Comparison of ENCODE assay signal across 23 mouse cellular contexts in genomic region chr12:85426126-85426525, GRCm38 (mm10). TPM values are rescaled to one million over a fixed set of nuclear protein-coding genes. Genes with fewer than 3 reads are reported as not detected.
DNase-seq lines count a peak whose midpoint lies in the region; ATAC-seq and TF ChIP-seq lines count a peak whose summit lies in the region.
"Had no signal": no experiment of that assay in that cellular context is flagged by ENCODE, and none has a peak within 500 bp of the region (broad histone marks: within the 10 kb centered on the region; RNA-seq: fewer than 3 reads in every experiment).

No protein-coding gene starts in this region.

- H3K27me3 ChIP-seq in embryonic facial prominence, embryonic 11.5 days (ENCODE audit: control insufficient read depth, insufficient read depth, low read length) = no peaks in the 10 kb centered on the region
- no peaks in the 10 kb centered on the region for H3K27me3 ChIP-seq in embryonic facial prominence, embryonic 10.5 days (replicated peaks; ENCODE audit: low read depth, poor library complexity, severe bottlenecking)
- H3K27me3 ChIP-seq in lung, postnatal 0 days (replicated peaks; ENCODE audit: insufficient read depth, low read length) = no peaks in the 10 kb centered on the region
- H3K27me3 ChIP-seq: embryonic facial prominence, embryonic 15.5 days; forebrain, embryonic 15.5 days; hindbrain, embryonic 13.5 days; Patski had no signal

- no peak overlapping the region for H3K4me3 ChIP-seq in embryonic facial prominence, embryonic 11.5 days (ENCODE audit: low read depth, low read length)
- no peak overlapping the region for H3K4me3 ChIP-seq in embryonic facial prominence, embryonic 10.5 days
- no peak overlapping the region for H3K4me3 ChIP-seq in lung, postnatal 0 days (ENCODE audit: low read depth, low read length)
- H3K4me3 ChIP-seq: embryonic facial prominence, embryonic 15.5 days; erythroblast, embryonic 14.5 days; forebrain, embryonic 10.5 days; forebrain, embryonic 15.5 days; hindbrain, embryonic 13.5 days had no signal

- intact Hi-C loops in left cerebral cortex, postnatal 36 days (cut with DNase I) = no loop called here

- ATAC-seq in embryonic facial prominence, embryonic 11.5 days (replicated peaks; ENCODE audit: insufficient number of reproducible peaks, low FRiP score, low TSS enrichment, low read depth) = no peak
- no peak for ATAC-seq in lung, postnatal 0 days
- ATAC-seq: forebrain, embryonic 15.5 days; hindbrain, postnatal 0 days; Patski had no signal

- no peak overlapping the region for H3K27ac ChIP-seq in embryonic facial prominence, embryonic 11.5 days (replicated peaks; ENCODE audit: low read depth, low read length)
- H3K27ac ChIP-seq in embryonic facial prominence, embryonic 10.5 days (replicated peaks) = no peak overlapping the region
- H3K27ac ChIP-seq in lung, postnatal 0 days (ENCODE audit: low read length) = no peak overlapping the region
- H3K27ac ChIP-seq: embryonic facial prominence, embryonic 15.5 days; forebrain, embryonic 10.5 days; forebrain, embryonic 15.5 days; hindbrain, embryonic 13.5 days; hindbrain, postnatal 0 days had no signal

- TF ChIP-seq EP300 in lung, postnatal 0 days (IDR thresholded peaks at IDR 0.05) = no peak; the same call in 1 of the 2 replicates

- WGBS in embryonic facial prominence, embryonic 11.5 days = 41% methylated on average over 10 of the region's 10 CpGs
- WGBS in embryonic facial prominence, embryonic 10.5 days = 55% methylated on average over 10 of the region's 10 CpGs
- WGBS in lung, postnatal 0 days = 20% methylated on average over 10 of the region's 10 CpGs

- peak; percentile 4 for DNase-seq in embryonic facial prominence, embryonic 11.5 days (ENCODE audit: low spot score)
- DNase-seq in embryonic facial prominence, embryonic 10.5 days (ENCODE audit: low spot score) = no peak
- DNase-seq in lung, postnatal 0 days (ENCODE audit: low spot score) = peak; percentile 41
- no peak for DNase-seq in lung, adult 18-20 months
- peak; percentile 28 for DNase-seq in brain, embryonic 14.5 days (ENCODE audit: low read depth)
- DNase-seq in mesoderm, embryonic 11.5 days (ENCODE audit: low read depth, low spot score) = peak; percentile 32
- DNase-seq in thymus, postnatal 10 days (ENCODE audit: low spot score in 2 of 2) = no peak
- no peak for DNase-seq in left cerebral cortex, postnatal 36 days (ENCODE audit: low spot score in 2 of 2)
- DNase-seq: adrenal gland, adult 8-10 months; adrenal gland, postnatal 36 days; cerebellum, adult 11 months; cerebellum, adult 8-10 months; cerebellum, postnatal 36 days; gastrocnemius, postnatal 10 days; heart, postnatal 14 days; kidney, adult 11 months had no signal

- H3K4me2 ChIP-seq in embryonic facial prominence, embryonic 11.5 days (ENCODE audit: low read depth, low read length) = no peak overlapping the region
- no peak overlapping the region for H3K4me2 ChIP-seq in lung, postnatal 0 days (replicated peaks; ENCODE audit: low read depth, low read length)
- H3K4me2 ChIP-seq: embryonic facial prominence, embryonic 15.5 days; forebrain, embryonic 15.5 days; hindbrain, embryonic 13.5 days had no signal

- no peak overlapping the region for H3K9ac ChIP-seq in embryonic facial prominence, embryonic 11.5 days (replicated peaks; ENCODE audit: low read length)
- no peak overlapping the region for H3K9ac ChIP-seq in lung, postnatal 0 days (replicated peaks; ENCODE audit: low read depth)
- H3K9ac ChIP-seq: embryonic facial prominence, embryonic 15.5 days; forebrain, embryonic 15.5 days; hindbrain, embryonic 13.5 days had no signal

- TF ChIP-seq CTCF in lung, postnatal 0 days (IDR thresholded peaks at IDR 0.05) = no peak
- TF ChIP-seq CTCF in brain, embryonic 14.5 days (IDR thresholded peaks at IDR 0.05; ENCODE audit: borderline replicate concordance, extremely low read depth, insufficient read depth, insufficient read length) = no peak

- no peak for TF ChIP-seq POLR2A in brain, embryonic 14.5 days (IDR thresholded peaks at IDR 0.05; ENCODE audit: borderline replicate concordance, extremely low read depth, insufficient read depth, insufficient read length, poor library complexity, severe bottlenecking)

- H3K4me1 ChIP-seq in embryonic facial prominence, embryonic 11.5 days (ENCODE audit: control insufficient read depth, insufficient read depth, low read length) = no peaks in the 10 kb centered on the region
- H3K4me1 ChIP-seq in embryonic facial prominence, embryonic 10.5 days = peaks cover 21% of the 10 kb centered on the region
- H3K4me1 ChIP-seq in lung, postnatal 0 days (ENCODE audit: insufficient read depth, low read depth, low read length) = peaks cover 8% of the 10 kb centered on the region; the same call in 1 of the 2 replicates
- H3K4me1 ChIP-seq: embryonic facial prominence, embryonic 15.5 days had no signal

- H3K36me3 ChIP-seq in embryonic facial prominence, embryonic 11.5 days (replicated peaks; ENCODE audit: control insufficient read depth, insufficient read depth, low read depth, low read length) = no peaks in the 10 kb centered on the region
- H3K36me3 ChIP-seq in embryonic facial prominence, embryonic 10.5 days (replicated peaks) = no peaks in the 10 kb centered on the region
- H3K36me3 ChIP-seq in lung, postnatal 0 days (ENCODE audit: insufficient read depth, low read length) = no peaks in the 10 kb centered on the region
- H3K36me3 ChIP-seq: embryonic facial prominence, embryonic 15.5 days; forebrain, embryonic 10.5 days; forebrain, embryonic 15.5 days; hindbrain, embryonic 13.5 days had no signal

- no peaks in the 10 kb centered on the region for H3K9me3 ChIP-seq in embryonic facial prominence, embryonic 11.5 days (replicated peaks; ENCODE audit: control insufficient read depth, low read length)
- no peaks in the 10 kb centered on the region for H3K9me3 ChIP-seq in embryonic facial prominence, embryonic 10.5 days
- H3K9me3 ChIP-seq in lung, postnatal 0 days (ENCODE audit: low read length) = no peaks in the 10 kb centered on the region
- H3K9me3 ChIP-seq: embryonic facial prominence, embryonic 15.5 days; forebrain, embryonic 10.5 days; forebrain, embryonic 15.5 days; hindbrain, embryonic 13.5 days had no signal

RNA-seq across cellular contexts. Expression of gene Fos, which starts 47.6 kb away (rescaled TPM):
- 1.1 and 1.6 TPM in 2 replicates for polyA plus RNA-seq in embryonic facial prominence, embryonic 11.5 days (2014; fragmentation: Nextera tagmentation; extraction: Ambion mirVana)
- polyA plus RNA-seq in embryonic facial prominence, embryonic 10.5 days (2016; fragmentation: Nextera tagmentation; extraction: Ambion mirVana) = 1.4 and 1.8 TPM in 2 replicates
- polyA plus RNA-seq in lung, postnatal 0 days (2015; fragmentation: Nextera tagmentation; extraction: Ambion mirVana) = 30.8 and 33.8 TPM in 2 replicates
- polyA plus RNA-seq in brain, embryonic 14.5 days (2012; rRNA removed) = 1.9 and 2.0 TPM in 2 replicates
- total RNA-seq in left cerebral cortex, postnatal 36 days (2021) = 10 to 100 TPM; 21.9 to 74.3 TPM

RNA-seq across cellular contexts. Expression of gene Tmed10, which starts 51.5 kb away (rescaled TPM):
- 297 and 302 TPM in 2 replicates for polyA plus RNA-seq in embryonic facial prominence, embryonic 11.5 days (2014; fragmentation: Nextera tagmentation; extraction: Ambion mirVana)
- polyA plus RNA-seq in embryonic facial prominence, embryonic 10.5 days (2016; fragmentation: Nextera tagmentation; extraction: Ambion mirVana) = 243 and 251 TPM in 2 replicates
- 329 and 354 TPM in 2 replicates for polyA plus RNA-seq in lung, postnatal 0 days (2015; fragmentation: Nextera tagmentation; extraction: Ambion mirVana)
- 130 and 162 TPM in 2 replicates for polyA plus RNA-seq in brain, embryonic 14.5 days (2012; rRNA removed)
- 100 to 1,000 TPM; 150 to 154 TPM for total RNA-seq in left cerebral cortex, postnatal 36 days (2021)

Comparison
In these comparisons a context has a peak if more than half of its experiments do, and no peak if none do; other contexts are left out.
1. DNase-seq: peak in embryonic facial prominence, embryonic 11.5 days (single experiment), lung, postnatal 0 days (single experiment), brain, embryonic 14.5 days (single experiment) and mesoderm, embryonic 11.5 days (single experiment); none in embryonic facial prominence, embryonic 10.5 days (single experiment), lung, adult 18-20 months (0 of 2), thymus, postnatal 10 days (0 of 2) and left cerebral cortex, postnatal 36 days (0 of 2).
2. RNA of gene Fos, which starts 47.6 kb away (polyA plus RNA-seq): 30.8 to 33.8 TPM in lung, postnatal 0 days; 1.9 to 2.0 TPM in brain, embryonic 14.5 days, 1.4 to 1.8 TPM in embryonic facial prominence, embryonic 10.5 days and 1.1 to 1.6 TPM in embryonic facial prominence, embryonic 11.5 days; every median in the first group is over 10 times any median in the second.